Mouse (Mus musculus): Measurements from ENCODE around the gene Ccnl1. TPM values are rescaled to one million over a fixed set of nuclear protein-coding genes. Genes with fewer than 3 reads are reported as not detected.

Ccnl1 gene
- total RNA-seq, 2 experiments from 2014 or later = 40.0 to 57.9 TPM

GRCm38 (mm10) chr3:65930636-65931035, 27.4 kb downstream of the Ccnl1 start:
- intact Hi-C loops (cut with DNase I) = loop anchor here (1.0 to 5.0 kb wide), 3 partner anchors 264 to 948 kb away; partner anchors contain the start of gene Lekr1
- DNase-seq (ENCODE audit: low spot score in 2 of 2) = no peak

DNA sequence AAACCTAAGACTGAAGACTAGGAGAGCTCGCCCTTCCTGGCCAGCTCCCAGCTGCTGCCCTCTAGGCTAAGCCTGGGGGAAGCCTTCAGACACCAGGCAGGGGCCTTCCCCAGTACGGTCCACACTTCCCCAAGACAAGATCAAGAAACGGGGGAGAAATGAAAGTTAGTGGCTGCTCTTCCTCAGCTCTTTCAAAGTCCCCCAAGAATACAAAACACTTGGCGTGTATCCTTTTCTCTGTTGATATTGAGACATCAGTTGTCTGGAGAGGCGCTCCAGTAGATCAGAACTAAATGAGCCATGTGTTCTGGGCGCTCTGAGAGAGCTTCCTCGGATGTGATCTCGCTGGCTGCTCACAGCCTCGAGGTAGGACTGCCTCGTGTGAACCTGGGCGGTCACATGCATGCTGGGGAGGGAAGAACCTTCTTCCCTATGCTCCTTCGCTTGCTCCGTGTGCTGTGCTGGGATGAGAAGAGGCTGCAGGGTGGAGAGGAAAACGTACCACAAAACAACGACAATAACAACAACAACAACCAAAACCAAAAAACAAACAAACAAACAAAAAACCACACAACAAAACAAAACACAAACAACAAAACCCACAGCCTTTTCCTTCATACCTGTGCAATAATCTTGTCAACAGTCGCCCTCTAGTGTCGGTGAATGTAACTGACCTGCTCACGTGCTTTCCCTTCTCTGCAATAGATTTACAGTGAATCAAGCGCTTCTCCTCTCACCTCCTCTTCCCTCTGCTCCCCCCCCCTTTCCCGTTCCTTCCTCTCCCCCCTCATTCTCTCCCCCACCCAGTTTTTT, 28.0 kb downstream of the Ccnl1 start:
- intact Hi-C loops (cut with DNase I) = loop anchor here (1.0 to 5.0 kb wide), 5 partner anchors 58 to 948 kb away; partner anchors contain the start of genes Lekr1 and Tiparp
- DNase-seq (ENCODE audit: low spot score in 2 of 2) = peak; percentile 50 to 67

DNA sequence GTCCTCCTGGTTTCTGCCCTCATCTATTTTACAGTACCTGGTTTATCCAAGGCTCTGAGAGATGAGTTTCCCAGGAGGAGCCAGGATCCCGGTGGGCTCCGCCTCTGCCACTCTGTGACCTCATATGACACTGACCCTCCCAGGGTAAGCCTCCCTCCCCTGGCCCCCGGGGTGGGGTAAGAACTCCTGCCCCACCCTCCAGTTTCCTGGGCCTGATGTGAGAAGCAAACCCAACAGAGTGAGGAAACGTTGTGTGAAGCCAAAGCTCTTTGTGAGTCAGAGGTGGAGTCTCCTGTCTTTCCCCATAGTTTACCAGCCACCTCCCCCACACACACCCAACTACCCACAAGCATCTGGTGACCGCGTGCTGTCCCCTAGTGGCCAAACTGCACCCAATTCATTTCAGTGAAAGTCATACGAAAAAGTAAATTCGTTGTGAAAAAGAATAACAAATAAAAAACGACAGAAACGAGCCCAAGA, 28.7 kb downstream of the Ccnl1 start:
- DNase-seq (ENCODE audit: low spot score in 2 of 2) = peak; percentile 64 to 72
- intact Hi-C loops (cut with DNase I) = loop anchor here (5.0 kb wide), 2 partner anchors 57 to 402 kb away; partner anchors contain the start of gene Tiparp

GRCm38 (mm10) chr3:65928614-65929272, 29.3 kb downstream of the Ccnl1 start:
- intact Hi-C loops (cut with DNase I) = loop anchor here (5.0 kb wide), 2 partner anchors 56 to 401 kb away; partner anchors contain the start of gene Tiparp
- DNase-seq (ENCODE audit: low spot score in 2 of 2) = no peak

DNA sequence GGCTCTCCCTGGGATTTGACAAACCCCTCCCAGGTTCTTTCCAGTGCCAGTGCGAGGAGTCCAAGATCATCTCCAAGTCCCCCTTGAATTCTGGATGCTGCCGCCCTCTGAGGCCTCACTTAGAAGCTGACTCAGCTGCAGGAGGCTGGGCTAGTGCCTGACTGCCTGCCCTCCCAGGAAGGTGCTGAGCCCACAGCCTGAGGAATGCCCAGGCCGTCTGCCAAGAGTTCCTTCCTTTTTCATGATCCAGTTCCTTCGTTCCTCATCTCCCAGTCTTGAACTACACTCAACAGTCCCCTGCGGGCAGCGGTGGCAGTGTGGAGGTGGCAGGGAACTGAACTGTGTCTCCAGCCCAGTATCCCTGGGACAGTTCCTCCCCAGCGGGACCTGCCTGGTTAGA, 30.4 kb downstream of the Ccnl1 start:
- intact Hi-C loops (cut with DNase I) = loop anchor here (5.0 kb wide), 2 partner anchors 55 to 400 kb away; partner anchors contain the start of gene Tiparp
- no peak for DNase-seq (ENCODE audit: low spot score in 2 of 2)

DNA sequence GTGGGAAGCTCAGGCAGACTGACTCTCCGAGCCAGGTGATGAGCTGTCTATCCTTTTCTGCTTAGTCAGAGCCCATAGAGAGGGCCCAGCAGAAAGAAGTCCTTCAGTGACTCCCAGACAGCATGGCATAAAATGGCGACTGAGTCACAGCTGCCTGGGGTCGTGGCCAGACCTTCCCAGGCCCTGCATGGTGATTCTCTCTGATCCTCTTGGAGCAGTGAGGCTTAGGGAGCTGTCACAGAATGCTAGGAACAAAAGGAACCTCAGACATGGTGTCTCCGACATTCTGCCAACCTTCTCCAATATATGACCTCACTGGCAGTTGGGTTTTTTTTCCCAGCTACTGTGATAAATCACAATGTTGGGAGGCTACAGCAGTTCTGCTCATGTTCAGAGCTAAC, 30.9 kb downstream of the Ccnl1 start:
- intact Hi-C loops (cut with DNase I) = loop anchor here (5.0 kb wide), 2 partner anchors 55 to 400 kb away; partner anchors contain the start of gene Tiparp
- no peak for DNase-seq (ENCODE audit: low spot score in 2 of 2)

DNA sequence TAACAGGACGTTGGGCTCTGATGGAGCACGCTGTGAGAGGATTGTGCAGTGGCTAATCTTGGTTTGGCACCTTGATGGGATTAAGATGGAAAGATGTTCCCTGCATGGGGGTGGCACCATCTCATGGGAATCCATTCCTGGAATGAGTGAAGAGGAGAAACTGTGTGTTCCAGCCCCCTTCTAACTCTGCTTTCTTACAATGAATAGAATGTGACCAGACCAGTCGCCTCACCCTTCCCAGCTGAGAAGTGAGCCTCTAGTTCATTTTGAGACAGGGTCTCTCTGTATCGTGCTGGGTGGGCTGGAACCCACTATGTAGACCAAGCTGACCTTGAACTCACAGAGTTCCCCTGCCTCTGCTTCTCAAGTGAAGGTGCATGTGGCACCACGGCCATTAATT, 31.6 kb downstream of the Ccnl1 start:
- intact Hi-C loops (cut with DNase I) = loop anchor here (5.0 kb wide), 2 partner anchors 54 to 399 kb away; partner anchors contain the start of gene Tiparp

DNA sequence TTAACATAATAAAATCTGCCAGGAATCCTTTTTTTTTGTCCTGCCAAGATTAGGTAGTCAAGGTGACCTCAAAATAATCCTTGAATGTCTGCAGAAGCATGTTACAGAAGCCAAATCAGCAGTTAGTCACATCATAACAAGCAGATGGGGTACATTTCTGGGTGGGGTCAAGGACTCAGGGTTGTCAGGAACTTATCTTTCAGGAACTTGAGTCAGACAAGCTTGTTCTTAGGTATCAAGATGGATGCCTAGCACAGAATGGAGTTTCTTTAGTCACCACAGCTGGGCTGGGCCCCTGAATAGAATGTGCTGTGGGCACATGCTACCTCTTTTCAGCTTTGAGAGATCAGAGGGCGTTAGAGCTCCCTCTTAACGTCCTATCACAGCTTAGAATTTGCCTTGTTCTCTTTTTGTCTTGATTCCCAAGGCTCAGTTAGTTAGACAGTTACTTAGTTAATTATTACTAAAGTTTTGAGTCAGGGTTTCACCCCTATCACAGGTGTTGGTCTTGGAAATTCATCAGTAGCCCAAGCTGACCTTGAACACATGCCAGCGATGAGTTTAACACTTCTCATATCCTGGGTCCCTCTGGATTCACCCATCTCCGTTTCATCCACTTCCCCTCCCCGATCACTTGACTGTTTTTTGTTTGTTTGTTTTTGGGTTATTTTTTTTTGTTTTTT, 32.9 kb downstream of the Ccnl1 start:
- no peak for DNase-seq (ENCODE audit: low spot score in 2 of 2)
- intact Hi-C loops (cut with DNase I) = loop anchor here (5.0 kb wide), 2 partner anchors 53 to 398 kb away; partner anchors contain the start of gene Tiparp

More for the DNA sequence above, 31.6 kb downstream of the Ccnl1 start:
- no peak for DNase-seq (ENCODE audit: low spot score in 2 of 2)

GRCm38 (mm10) chr3:65922420-65922819, 35.6 kb downstream of the Ccnl1 start:
- intact Hi-C loops (cut with DNase I) = no loop called here
- DNase-seq (ENCODE audit: low spot score in 2 of 2) = no peak

DNA sequence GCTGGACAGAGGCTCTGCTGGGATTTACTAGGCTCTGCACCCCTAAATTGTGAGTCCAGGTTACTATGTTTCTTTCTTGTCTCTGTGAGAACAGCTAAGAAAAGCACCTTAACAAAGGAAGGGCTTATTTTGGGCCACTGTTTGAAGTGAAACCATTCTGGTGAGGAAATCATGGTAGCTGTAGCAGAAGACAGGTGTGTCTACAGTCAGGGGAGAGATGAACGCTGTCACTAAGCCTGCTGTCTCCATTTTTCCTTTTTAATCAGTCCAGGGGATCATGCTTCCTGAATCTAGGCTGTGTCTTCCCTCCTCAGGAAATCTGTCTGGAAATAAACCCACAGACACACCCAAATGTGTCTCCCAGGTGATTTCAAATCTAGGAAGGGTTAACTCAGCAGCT, 36.4 kb downstream of the Ccnl1 start:
- intact Hi-C loops (cut with DNase I) = no loop called here
- no peak for DNase-seq (ENCODE audit: low spot score in 2 of 2)

- DNase-seq (ENCODE audit: low spot score in 2 of 2) = no peak
- intact Hi-C loops (cut with DNase I) = no loop called here
These were observed 39.0 kb downstream of the Ccnl1 start for GRCm38 (mm10) chr3:65919016-65919415.

GRCm38 (mm10) chr3:65912928-65913327, 45.1 kb downstream of the Ccnl1 start:
- intact Hi-C loops (cut with DNase I) = no loop called here
- DNase-seq (ENCODE audit: low spot score in 2 of 2) = no peak

DNA sequence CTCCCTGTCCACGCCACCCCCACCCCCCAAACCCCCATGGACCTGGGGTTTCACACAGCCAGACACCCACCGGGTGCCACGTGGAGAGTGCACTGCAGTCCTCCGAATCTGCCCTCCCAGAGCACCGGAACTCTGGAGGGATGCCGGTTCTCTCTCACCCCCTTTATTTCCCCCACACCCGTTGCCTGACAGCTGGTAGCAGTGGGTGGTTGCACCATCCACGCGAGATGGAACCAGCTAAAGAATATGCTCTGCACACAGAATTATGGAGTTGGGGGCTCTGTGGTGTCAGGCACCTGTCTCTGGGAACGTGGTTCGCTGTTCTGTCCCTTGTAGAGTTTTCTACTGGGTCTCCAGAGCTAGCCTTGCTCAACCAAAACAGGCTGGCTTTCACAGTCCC, 45.8 kb downstream of the Ccnl1 start:
- DNase-seq (ENCODE audit: low spot score in 2 of 2) = peak in 1 of 2 experiments; percentile 49
- intact Hi-C loops (cut with DNase I) = no loop called here

DNA sequence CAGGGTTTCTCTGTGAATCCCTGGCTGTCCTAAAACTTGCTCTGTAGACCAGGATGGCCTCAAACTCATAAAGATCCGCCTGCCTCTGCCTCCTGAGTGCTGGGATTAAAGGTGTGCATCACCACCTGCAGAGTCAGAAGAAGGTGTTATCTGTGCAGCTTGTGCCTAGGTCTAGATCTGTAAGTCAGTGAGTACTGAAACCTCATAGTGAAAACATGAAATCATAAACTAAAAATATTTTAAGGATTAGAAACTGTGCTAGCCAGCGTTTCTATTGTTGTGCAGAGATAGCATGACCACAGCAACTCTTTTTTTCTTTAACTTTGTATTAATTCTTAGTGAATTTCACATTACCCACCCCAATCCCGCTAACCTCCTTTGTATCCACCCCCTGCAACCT, 46.8 kb downstream of the Ccnl1 start:
- no peak for DNase-seq (ENCODE audit: low spot score in 2 of 2)
- intact Hi-C loops (cut with DNase I) = no loop called here

- DNase-seq (ENCODE audit: low spot score in 2 of 2) = no peak
- intact Hi-C loops (cut with DNase I) = no loop called here
These were observed 48.6 kb downstream of the Ccnl1 start for GRCm38 (mm10) chr3:65909454-65909853.

DNA sequence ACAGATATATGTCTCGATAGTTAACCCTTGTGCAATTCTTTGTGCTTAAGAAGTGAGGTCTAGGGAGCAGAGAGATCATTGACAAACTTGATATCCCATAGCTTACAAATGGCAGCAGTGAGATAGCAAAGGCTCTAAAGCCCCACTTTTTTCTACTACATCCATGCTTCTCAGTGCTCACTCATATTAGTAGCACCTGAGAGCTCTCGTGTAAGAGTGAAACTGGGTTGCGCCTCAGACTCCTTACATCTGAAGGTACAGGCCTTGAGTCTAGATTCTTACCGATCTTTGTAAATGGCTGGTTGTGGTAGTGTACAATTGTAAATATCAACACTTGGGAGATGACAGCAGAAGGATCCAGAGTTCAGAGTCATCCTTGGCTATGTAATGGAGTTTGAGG, 50.5 kb downstream of the Ccnl1 start:
- no peak for DNase-seq (ENCODE audit: low spot score in 2 of 2)
- intact Hi-C loops (cut with DNase I) = no loop called here

DNA sequence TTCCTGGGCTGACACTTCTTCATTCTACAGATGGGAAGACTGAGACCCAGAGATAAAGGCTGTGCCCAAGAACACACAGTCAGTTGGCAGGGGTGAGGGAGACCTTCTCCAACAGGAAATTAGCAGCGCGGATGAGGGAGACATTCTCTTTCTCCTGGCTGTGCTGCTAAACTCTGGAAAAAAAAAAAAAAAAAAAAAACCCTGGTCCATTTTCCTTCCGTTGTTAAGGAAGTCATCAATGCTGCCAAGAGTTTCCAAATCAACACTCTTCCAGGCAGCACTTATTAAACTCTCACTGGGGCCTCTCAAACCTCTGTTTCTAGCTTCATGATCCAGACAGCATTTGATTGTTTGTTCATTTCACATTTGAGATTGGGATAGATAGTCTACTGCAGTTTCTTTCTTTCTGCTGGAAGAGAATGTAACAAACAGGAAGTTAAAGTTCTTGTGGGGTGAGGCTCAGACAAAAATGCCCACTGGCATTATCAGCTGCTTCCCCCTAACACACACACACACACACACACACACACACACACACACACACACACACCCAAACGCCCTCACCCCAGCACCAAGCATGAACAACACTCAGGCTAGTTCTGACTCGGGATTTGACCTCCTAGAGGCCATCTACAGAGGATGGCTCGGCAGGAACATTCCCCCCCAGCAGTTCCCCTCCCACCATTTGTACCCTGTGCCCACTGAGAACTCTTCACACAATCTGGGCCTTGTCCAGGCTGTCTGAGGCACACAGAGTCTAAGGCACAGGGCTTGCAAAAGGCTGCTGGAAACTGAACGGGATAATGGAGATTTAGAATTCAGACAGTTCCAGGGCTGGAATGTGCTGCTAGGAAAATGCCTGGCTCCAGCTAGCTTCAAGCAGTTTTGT, 52.5 kb downstream of the Ccnl1 start:
- no peak for DNase-seq (ENCODE audit: low spot score in 2 of 2)

GRCm38 (mm10) chr3:65904711-65905110, 53.3 kb downstream of the Ccnl1 start:
- no peak for DNase-seq (ENCODE audit: low spot score in 2 of 2)
- intact Hi-C loops (cut with DNase I) = no loop called here

More for the DNA sequence above, 52.5 kb downstream of the Ccnl1 start:
- intact Hi-C loops (cut with DNase I) = no loop called here

DNA sequence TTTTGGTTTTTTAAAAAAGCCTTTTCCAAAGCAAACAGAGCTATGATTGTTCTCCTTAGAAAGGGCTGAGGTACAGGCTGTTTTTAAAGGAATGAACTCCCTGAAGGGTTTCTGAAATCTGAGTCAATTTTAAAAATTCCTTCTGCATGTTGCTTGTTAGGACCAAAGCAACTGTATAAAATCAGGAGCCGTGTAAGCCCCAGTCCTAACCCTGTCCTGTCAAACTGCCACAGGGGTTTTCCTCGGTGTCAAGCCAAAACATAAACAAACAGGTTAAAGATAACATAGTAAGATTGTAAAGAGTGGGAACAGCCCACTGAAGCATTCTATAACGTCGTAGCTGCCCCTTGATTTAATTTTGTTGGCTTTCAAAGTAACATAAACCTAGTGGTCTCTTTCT, 53.9 kb downstream of the Ccnl1 start:
- intact Hi-C loops (cut with DNase I) = no loop called here

More for the DNA sequence above, 53.9 kb downstream of the Ccnl1 start:
- no peak for DNase-seq (ENCODE audit: low spot score in 2 of 2)

Measured in left cerebral cortex, postnatal 36 days (tissue).